Mouse (Mus musculus) fat pad, adult 2 months (tissue): ENCODE results near the gene Tnks1bp1.

Experiments
- DNase-seq: peaks from one replicate; pipeline ENCODE4 v3.0.0-alpha.2; 2011; ENCODE audit warnings: low read depth, low spot score; ENCODE audit errors: extremely low read depth

The Tnks1bp1 gene

GRCm38 (mm10) chr2:85073751-85074150 lies 25.9 kb downstream of the Tnks1bp1 start:
- no peak for DNase-seq

- DNase-seq: no peak
Observed at GRCm38 (mm10) chr2:85088716-85089646, 41.2 kb downstream of the Tnks1bp1 start.

DNA sequence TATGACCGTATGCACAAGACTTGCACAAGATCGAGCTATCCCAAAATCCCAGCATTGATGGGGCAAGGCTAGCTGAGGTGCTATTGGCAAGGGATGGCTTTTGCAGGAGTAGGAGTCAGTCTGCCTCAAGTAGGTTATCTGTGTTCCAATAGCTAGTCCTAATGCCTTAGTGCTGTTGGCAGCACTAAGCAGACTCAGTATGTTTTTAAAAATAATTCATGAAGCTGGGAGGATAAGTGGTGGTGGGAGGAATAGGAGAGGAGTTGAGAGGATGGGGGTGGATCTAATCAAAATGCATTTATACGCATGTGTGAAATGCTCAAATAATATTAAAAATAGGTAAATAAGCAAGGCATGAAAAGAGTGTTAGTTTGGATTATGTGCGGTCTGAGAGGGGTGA lies 43.5 kb downstream of the Tnks1bp1 start:
- no peak for DNase-seq

DNA sequence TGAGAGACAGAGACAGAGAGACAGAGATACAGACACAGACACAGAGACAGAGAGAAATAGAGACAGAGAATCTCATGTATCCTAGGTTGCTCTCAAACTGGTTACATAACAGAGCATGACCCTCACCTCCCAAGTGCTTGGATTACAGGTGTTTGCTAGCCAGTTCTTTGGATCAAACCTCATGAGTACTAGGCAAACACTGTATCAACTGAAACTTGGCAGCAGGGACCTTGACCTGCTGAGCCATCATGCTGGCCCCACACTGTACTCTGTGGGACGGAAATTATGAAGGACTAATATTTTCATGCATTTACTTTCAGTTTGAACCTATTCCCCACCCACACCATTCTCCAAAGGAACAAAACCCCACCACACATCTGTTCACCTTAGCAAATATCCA lies 45.6 kb downstream of the Tnks1bp1 start:
- DNase-seq: no peak

DNA sequence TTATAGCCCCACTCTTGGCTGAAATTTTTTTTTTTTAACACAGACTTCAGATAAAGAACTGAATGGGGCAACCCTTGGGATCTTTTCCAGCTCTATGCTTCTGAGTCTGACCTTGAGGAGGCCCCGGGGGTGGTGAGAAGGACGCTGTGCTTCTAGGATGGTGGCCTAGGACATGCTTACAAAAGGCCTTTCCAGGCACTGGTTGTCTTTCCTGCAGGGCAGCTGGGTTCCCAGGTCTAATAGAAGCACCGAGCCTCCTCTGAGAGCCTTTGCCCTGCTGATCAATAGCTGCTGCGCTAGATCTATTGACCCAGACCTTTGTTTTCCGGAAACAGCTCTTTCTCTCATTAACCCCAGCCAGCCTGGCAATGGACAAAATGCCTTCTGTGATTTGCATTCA lies 48.1 kb downstream of the Tnks1bp1 start:
- no peak for DNase-seq

DNA sequence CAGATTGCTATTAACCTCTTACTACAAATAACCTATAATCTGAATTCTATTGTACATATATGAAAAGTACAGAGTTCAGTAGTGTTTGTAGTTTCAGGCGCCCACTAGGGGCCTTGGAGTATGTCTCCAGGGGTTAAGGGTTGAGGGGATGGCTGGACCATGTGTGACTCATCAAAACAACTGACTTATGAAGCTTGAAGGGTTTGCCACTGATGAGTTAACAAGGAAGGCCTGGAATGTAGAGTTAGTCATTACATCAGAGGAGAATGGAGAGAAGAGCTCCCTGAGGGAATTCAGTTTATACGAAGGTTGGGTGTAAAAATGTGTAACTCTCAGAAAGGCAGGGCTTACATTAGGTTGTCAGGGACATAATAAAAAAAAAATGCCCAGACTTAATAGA lies 50.2 kb downstream of the Tnks1bp1 start:
- no peak for DNase-seq

DNA sequence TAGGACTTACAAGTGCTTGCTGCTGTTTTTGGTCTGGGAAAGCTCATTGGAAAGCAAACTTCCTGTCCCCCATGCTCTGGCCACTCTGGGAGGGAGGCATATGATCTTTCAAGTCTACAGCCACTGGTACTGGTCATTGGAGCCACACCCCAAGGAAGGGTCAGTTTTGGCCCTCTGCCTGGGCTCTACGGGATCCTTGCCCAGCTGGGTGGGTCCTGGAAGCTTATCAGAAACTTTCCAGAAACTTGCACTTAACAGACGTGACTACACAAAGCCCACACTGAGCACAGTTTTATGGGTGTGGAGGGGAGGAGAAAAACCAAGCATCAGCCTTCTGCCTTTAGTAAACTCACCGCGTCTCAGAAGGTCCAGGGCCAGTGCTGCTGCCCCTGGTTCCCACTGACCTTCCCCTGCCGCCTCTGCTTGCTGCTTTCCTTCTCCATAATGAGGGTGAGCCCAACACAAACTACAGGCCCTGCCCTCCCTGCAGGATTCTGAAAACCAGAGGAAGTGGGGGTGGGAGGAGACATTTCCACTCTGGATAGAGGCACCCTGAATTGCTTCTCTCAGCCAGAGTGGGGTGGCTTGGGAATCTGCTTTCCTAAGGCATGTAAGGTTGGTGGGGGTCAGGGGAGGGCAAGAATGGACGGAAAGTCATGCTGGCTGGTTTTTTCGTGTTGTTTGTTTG lies 51.1 kb downstream of the Tnks1bp1 start:
- no peak for DNase-seq

DNA sequence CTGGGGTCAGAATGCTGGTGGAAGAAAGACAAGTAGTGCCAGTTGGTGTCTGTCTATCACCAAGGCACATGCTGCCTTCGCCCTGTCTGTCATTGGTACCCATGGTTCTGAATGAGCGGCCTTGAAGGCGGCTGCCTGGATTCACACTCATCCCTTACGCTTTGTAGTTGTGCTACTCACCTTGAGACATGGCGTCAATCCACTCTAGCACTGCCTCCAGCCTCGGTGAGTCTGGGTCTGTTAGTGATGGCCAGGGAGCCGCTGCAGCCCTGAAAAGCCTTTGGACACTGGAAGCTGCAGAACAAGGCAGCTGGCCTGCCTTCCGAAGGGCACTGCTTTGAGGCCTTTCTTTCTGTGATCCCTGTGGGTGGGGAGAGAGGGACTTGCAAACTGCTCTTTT lies 55.4 kb downstream of the Tnks1bp1 start:
- no peak for DNase-seq

- DNase-seq: no peak
Observed at GRCm38 (mm10) chr2:85105426-85106013, 57.7 kb downstream of the Tnks1bp1 start.

DNA sequence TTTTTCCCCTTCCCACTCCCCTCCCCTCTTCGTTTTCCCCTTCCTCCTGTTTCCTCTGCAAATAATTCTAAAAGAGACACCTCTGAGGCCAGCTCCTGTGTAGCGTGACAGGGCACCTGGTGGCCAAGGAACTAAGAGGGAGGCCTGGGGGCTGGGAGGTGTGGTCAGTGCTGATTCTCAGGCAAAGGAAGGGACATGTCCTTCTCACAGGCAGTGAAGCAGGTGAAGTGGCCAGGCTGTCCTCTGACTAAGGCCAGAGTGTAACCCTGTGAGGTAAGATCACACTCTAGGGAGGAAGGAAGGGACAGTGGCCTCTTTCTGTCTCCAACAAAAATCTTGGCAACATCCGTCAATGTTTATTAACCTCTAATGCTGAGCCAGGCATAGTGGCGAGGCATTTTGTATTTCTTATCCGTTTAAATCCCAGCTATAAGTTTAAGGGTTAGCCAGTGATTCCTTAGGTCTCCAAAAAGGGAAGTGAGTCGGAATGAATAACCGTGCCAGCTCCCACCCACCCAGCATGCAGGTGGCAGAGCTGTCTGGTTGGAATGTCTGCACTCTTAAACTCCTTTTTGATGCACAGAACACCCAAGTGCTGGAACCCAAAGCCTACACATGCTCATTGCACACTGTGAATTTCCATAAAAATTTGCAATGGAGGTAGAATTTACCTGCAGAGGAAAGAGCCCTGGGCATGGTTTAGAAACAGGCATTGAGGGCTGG lies 58.4 kb downstream of the Tnks1bp1 start:
- no peak for DNase-seq

GRCm38 (mm10) chr2:85106941-85107340 lies 59.1 kb downstream of the Tnks1bp1 start:
- DNase-seq: no peak

GRCm38 (mm10) chr2:85110288-85110875 lies 62.6 kb downstream of the Tnks1bp1 start:
- no peak for DNase-seq
